Mouse (Mus musculus): ENCODE measurements at regions not wholly inside any gene's neighbourhood (a gene's known extent, or its start where the extent isn't known, plus 50 kb on each side); places are given as distances from the start of the nearest gene placed in this dataset.

DNA sequence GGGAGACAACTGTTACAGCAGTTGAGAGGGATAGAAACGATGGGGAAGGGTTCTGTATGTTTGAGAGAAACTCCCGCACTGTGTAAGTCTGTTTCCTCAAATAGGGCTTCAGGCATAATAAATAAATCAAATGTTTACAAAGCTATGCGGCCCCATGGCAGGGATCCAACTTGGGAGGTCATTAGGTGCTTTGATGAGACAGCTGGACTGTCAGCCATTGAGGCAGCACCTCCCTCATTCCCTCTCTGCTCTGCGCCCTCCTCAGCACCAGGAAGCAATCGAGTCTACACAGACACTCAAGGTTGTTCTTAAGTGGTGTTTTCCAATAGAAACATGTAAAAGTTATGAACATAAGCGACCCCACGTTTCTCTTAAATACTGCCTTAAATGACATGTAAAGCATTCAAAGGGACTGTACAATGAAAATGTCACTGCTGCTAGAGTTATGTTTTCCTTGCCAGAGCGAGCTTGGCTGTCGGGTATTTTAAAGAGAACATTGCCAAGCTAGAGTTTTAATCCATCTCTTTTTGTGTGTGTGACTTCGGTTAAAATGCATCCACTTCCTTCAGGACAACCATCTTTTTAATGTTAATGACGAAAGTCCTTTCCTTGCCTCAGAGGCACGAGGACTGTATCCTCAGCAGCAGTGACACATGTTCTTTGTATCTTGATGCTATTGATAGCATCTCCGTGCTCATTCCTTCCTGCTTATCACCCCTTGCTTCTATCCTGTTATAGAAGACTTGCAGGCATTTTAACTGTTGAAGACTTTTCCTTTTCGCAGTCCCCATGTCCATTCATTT, 176.5 kb downstream of the Nup35 start:
- Histone ChIP-seq H3K9me3 (replicated peaks; ENCODE audit: control insufficient read depth, low read length) (no peaks in the 10 kb centered on the region), H3K9ac (ENCODE audit: low read depth, low read length) (no peak overlapping the region), H3K4me3 (ENCODE audit: low read depth, low read length) (no peak overlapping the region), H3K4me2 (no peak overlapping the region), H3K36me3 (ENCODE audit: control insufficient read depth, insufficient read depth, low read length) (no peaks in the 10 kb centered on the region), H3K27me3 (ENCODE audit: control insufficient read depth, insufficient read depth, low read length) (no peaks in the 10 kb centered on the region), H3K4me1 (ENCODE audit: control insufficient read depth, insufficient read depth, low read length) (no peaks in the 10 kb centered on the region), H3K27ac (ENCODE audit: low read depth, low read length) (no peak overlapping the region)
- ATAC-seq (replicated peaks; ENCODE audit: insufficient number of reproducible peaks, low FRiP score, low TSS enrichment): no peak
- WGBS (ENCODE audit: insufficient replicate concordance): 69% methylated on average over 14 of the region's 14 CpGs

- no peak overlapping the region for H3K4me3 ChIP-seq (ENCODE audit: low read depth, low read length)
- 76% methylated on average over 7 of the region's 7 CpGs for WGBS (ENCODE audit: insufficient replicate concordance)
- ATAC-seq (replicated peaks; ENCODE audit: insufficient number of reproducible peaks, low FRiP score, low TSS enrichment): no peak
- no peaks in the 10 kb centered on the region for H3K4me1 ChIP-seq (ENCODE audit: control insufficient read depth, insufficient read depth, low read length)
- no peaks in the 10 kb centered on the region for H3K9me3 ChIP-seq (replicated peaks; ENCODE audit: control insufficient read depth, low read length)
- H3K27me3 ChIP-seq (ENCODE audit: control insufficient read depth, insufficient read depth, low read length): no peaks in the 10 kb centered on the region
- H3K36me3 ChIP-seq (ENCODE audit: control insufficient read depth, insufficient read depth, low read length): no peaks in the 10 kb centered on the region
- H3K9ac ChIP-seq (ENCODE audit: low read depth, low read length): no peak overlapping the region
- H3K27ac ChIP-seq (ENCODE audit: low read depth, low read length): no peak overlapping the region
- no peak overlapping the region for H3K4me2 ChIP-seq
These were observed 177.1 kb downstream of the Nup35 start for GRCm38 (mm10) chr2:80794148-80794507.

DNA sequence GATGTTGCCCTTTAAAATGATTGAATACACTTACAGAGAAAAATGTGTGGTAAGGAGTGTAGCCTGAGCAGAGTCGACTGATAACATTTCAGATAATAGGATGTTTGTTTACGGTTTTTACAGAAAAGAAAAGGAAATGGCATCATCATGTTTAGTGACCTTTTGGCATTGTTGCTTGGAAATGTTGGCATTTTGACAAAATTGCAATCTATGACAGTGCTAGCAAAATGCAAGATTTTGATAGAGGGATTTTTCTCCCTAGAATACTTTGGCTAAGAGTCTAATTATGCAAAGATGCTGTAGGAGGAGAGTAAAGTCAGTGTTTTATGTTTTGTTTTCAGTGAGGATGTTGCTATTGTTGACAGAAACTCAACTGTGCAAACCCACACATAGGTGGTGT, 202.2 kb downstream of the Nup35 start:
- 43% methylated on average over 2 of the region's 2 CpGs for WGBS (ENCODE audit: insufficient replicate concordance)
- no peak for ATAC-seq (replicated peaks; ENCODE audit: insufficient number of reproducible peaks, low FRiP score, low TSS enrichment)
- Histone ChIP-seq H3K27ac (ENCODE audit: low read depth, low read length) (no peak overlapping the region), H3K27me3 (ENCODE audit: control insufficient read depth, insufficient read depth, low read length) (no peaks in the 10 kb centered on the region), H3K9me3 (replicated peaks; ENCODE audit: control insufficient read depth, low read length) (no peaks in the 10 kb centered on the region), H3K36me3 (ENCODE audit: control insufficient read depth, insufficient read depth, low read length) (no peaks in the 10 kb centered on the region), H3K4me2 (no peak overlapping the region), H3K9ac (ENCODE audit: low read depth, low read length) (no peak overlapping the region), H3K4me3 (ENCODE audit: low read depth, low read length) (no peak overlapping the region), H3K4me1 (ENCODE audit: control insufficient read depth, insufficient read depth, low read length) (no peaks in the 10 kb centered on the region)

DNA sequence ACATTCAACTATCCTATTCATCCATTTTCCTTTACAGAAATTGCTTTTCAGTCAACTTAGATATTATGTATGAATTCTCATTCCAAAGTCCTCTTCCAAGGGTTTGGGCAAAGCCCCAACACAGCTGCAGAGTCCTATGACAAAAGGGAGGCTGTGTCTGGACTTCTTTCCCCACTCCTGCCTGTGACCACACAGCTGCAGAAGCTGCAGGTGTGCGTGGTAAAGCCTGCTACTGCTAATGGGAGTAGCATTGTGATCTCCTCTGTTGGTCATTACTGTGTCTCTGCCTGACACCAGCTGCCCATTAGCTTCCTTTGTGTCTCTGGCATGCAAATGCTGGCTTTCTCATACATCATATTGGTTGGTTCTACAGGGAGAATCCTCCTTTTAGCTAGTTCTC, 234.0 kb downstream of the Nup35 start:
- no peak for ATAC-seq (replicated peaks; ENCODE audit: insufficient number of reproducible peaks, low FRiP score, low TSS enrichment)
- peaks cover 9% of the 10 kb centered on the region for H3K4me1 ChIP-seq (ENCODE audit: control insufficient read depth, insufficient read depth, low read length)
- no peak overlapping the region for H3K4me2 ChIP-seq
- no peaks in the 10 kb centered on the region for H3K9me3 ChIP-seq (replicated peaks; ENCODE audit: control insufficient read depth, low read length)
- no peaks in the 10 kb centered on the region for H3K36me3 ChIP-seq (ENCODE audit: control insufficient read depth, insufficient read depth, low read length)
- no peak overlapping the region for H3K9ac ChIP-seq (ENCODE audit: low read depth, low read length)
- H3K27me3 ChIP-seq (ENCODE audit: control insufficient read depth, insufficient read depth, low read length): no peaks in the 10 kb centered on the region
- no peak overlapping the region for H3K4me3 ChIP-seq (ENCODE audit: low read depth, low read length)
- WGBS (ENCODE audit: insufficient replicate concordance): 80% methylated on average over 1 of the region's 1 CpGs
- no peak overlapping the region for H3K27ac ChIP-seq (ENCODE audit: low read depth, low read length)

DNA sequence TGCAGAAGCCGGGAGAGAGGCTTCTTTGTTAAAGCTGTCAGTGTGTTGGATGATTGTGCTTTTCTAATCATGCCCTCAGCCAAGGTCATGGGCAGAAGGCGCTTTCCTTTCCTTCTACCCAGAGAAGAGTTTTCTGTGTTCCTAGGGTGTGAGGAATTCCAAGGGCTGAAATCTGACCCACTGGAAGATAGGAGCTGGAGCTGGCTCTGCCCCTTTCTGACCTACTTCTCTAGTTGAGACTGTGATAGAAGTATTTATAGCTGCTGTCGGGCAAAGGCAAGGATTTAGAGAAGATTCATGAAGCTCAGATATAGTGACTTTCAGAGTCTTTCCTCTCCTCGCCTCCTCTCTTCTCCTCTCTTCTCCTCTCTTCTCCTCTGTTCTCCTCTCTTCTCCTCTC, 238.2 kb downstream of the Nup35 start:
- no peaks in the 10 kb centered on the region for H3K9me3 ChIP-seq (replicated peaks; ENCODE audit: control insufficient read depth, low read length)
- no peak overlapping the region for H3K4me2 ChIP-seq
- H3K36me3 ChIP-seq (ENCODE audit: control insufficient read depth, insufficient read depth, low read length): no peaks in the 10 kb centered on the region
- no peak overlapping the region for H3K4me3 ChIP-seq (ENCODE audit: low read depth, low read length)
- 30% methylated on average over 4 of the region's 4 CpGs for WGBS (ENCODE audit: insufficient replicate concordance)
- H3K4me1 ChIP-seq (ENCODE audit: control insufficient read depth, insufficient read depth, low read length): peaks cover 9% of the 10 kb centered on the region
- no peaks in the 10 kb centered on the region for H3K27me3 ChIP-seq (ENCODE audit: control insufficient read depth, insufficient read depth, low read length)
- ATAC-seq (replicated peaks; ENCODE audit: insufficient number of reproducible peaks, low FRiP score, low TSS enrichment): no peak
- H3K27ac ChIP-seq (ENCODE audit: low read depth, low read length): no peak overlapping the region
- H3K9ac ChIP-seq (ENCODE audit: low read depth, low read length): no peak overlapping the region

- 73% methylated on average over 8 of the region's 9 CpGs for WGBS (ENCODE audit: insufficient replicate concordance)
- H3K9me3 ChIP-seq (replicated peaks; ENCODE audit: control insufficient read depth, low read length): no peaks in the 10 kb centered on the region
- H3K4me2 ChIP-seq: no peak overlapping the region
- H3K36me3 ChIP-seq (ENCODE audit: control insufficient read depth, insufficient read depth, low read length): no peaks in the 10 kb centered on the region
- H3K27me3 ChIP-seq (ENCODE audit: control insufficient read depth, insufficient read depth, low read length): no peaks in the 10 kb centered on the region
- H3K4me3 ChIP-seq (ENCODE audit: low read depth, low read length): no peak overlapping the region
- no peak overlapping the region for H3K27ac ChIP-seq (ENCODE audit: low read depth, low read length)
- no peak overlapping the region for H3K9ac ChIP-seq (ENCODE audit: low read depth, low read length)
- ATAC-seq (replicated peaks; ENCODE audit: insufficient number of reproducible peaks, low FRiP score, low TSS enrichment): no peak
- H3K4me1 ChIP-seq (ENCODE audit: control insufficient read depth, insufficient read depth, low read length): no peaks in the 10 kb centered on the region
These were observed 253.0 kb downstream of the Nup35 start for GRCm38 (mm10) chr2:80870046-80870445.

DNA sequence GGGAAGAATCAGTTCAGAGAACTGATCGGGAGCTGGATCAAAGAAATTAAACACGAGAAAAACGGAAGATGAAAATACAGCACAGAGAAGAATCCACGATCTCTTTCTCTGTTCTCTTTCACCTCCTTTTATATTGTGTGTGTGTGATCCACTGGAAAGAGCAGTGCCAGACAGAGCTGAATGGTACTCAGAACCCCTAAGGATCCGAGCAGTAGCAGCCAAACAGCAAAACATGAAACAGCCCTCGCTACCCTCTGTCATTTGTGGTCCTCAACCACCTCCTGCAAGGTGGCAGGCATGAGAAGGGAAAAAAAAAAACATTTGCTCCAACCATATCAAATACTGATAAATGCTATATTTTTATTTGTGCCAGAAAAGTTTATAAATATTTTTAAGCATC, 253.4 kb downstream of the Nup35 start:
- WGBS (ENCODE audit: insufficient replicate concordance): 76% methylated on average over 6 of the region's 6 CpGs
- Histone ChIP-seq H3K36me3 (ENCODE audit: control insufficient read depth, insufficient read depth, low read length) (no peaks in the 10 kb centered on the region), H3K9me3 (replicated peaks; ENCODE audit: control insufficient read depth, low read length) (no peaks in the 10 kb centered on the region), H3K4me2 (no peak overlapping the region), H3K27ac (ENCODE audit: low read depth, low read length) (no peak overlapping the region), H3K4me3 (ENCODE audit: low read depth, low read length) (no peak overlapping the region), H3K9ac (ENCODE audit: low read depth, low read length) (no peak overlapping the region), H3K4me1 (ENCODE audit: control insufficient read depth, insufficient read depth, low read length) (no peaks in the 10 kb centered on the region), H3K27me3 (ENCODE audit: control insufficient read depth, insufficient read depth, low read length) (no peaks in the 10 kb centered on the region)
- ATAC-seq (replicated peaks; ENCODE audit: insufficient number of reproducible peaks, low FRiP score, low TSS enrichment): no peak

DNA sequence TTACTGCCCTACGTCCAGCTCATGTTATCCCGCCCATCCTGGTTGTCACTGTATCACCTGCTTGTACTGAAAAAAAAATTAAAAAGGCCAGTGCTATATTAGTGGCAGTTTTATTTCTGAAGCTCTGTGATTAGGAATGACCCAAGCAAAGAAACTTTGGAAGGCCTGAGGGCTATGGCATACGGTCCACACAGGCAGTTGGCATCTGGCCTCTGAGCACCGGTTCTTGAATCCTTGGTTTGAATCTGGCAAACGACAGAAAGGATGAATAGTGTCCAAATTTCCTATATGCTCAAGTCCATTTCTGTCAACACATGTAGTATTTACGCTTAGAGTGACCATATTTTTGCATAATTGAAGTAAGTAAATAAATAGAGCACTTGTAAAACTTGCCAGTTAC, 254.3 kb downstream of the Nup35 start:
- 74% methylated on average over 6 of the region's 6 CpGs for WGBS (ENCODE audit: insufficient replicate concordance)
- Histone ChIP-seq H3K4me3 (ENCODE audit: low read depth, low read length) (no peak overlapping the region), H3K27me3 (ENCODE audit: control insufficient read depth, insufficient read depth, low read length) (no peaks in the 10 kb centered on the region), H3K9me3 (replicated peaks; ENCODE audit: control insufficient read depth, low read length) (no peaks in the 10 kb centered on the region), H3K36me3 (ENCODE audit: control insufficient read depth, insufficient read depth, low read length) (no peaks in the 10 kb centered on the region), H3K4me2 (no peak overlapping the region), H3K9ac (ENCODE audit: low read depth, low read length) (no peak overlapping the region), H3K27ac (ENCODE audit: low read depth, low read length) (no peak overlapping the region), H3K4me1 (ENCODE audit: control insufficient read depth, insufficient read depth, low read length) (no peaks in the 10 kb centered on the region)
- ATAC-seq (replicated peaks; ENCODE audit: insufficient number of reproducible peaks, low FRiP score, low TSS enrichment): no peak

DNA sequence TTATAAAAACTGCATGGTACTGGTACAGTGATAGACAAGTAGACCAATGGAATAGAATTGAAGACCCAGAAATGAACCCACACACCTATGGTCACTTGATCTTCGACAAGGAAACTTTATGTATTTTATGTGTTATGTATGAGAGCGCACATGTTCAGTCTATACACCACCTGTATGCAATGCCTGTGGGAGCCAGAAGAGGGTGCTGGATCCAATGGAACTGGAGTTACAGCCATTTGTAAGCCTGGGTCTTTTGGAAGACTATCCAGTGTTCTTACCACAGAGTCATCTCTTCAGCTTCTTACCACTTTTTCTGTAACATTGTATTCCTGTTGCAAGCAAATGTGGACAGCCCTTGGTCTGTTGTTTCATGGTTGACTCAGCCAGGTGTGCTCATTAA, 261.4 kb downstream of the Nup35 start:
- no peak overlapping the region for H3K9ac ChIP-seq (ENCODE audit: low read depth, low read length)
- H3K9me3 ChIP-seq (replicated peaks; ENCODE audit: control insufficient read depth, low read length): no peaks in the 10 kb centered on the region; the same call in 1 of the 2 replicates
- no peaks in the 10 kb centered on the region for H3K4me1 ChIP-seq (ENCODE audit: control insufficient read depth, insufficient read depth, low read length)
- H3K4me2 ChIP-seq: no peak overlapping the region
- no peak overlapping the region for H3K27ac ChIP-seq (ENCODE audit: low read depth, low read length)
- H3K36me3 ChIP-seq (ENCODE audit: control insufficient read depth, insufficient read depth, low read length): no peaks in the 10 kb centered on the region
- no peak for ATAC-seq (replicated peaks; ENCODE audit: insufficient number of reproducible peaks, low FRiP score, low TSS enrichment)
- H3K4me3 ChIP-seq (ENCODE audit: low read depth, low read length): no peak overlapping the region
- 88% methylated on average over 2 of the region's 2 CpGs for WGBS (ENCODE audit: insufficient replicate concordance)
- no peaks in the 10 kb centered on the region for H3K27me3 ChIP-seq (ENCODE audit: control insufficient read depth, insufficient read depth, low read length)

Measured in heart, embryonic 11.5 days (tissue).